Mouse (Mus musculus) cerebellum, postnatal 36 days (tissue): ENCODE data around the gene Igsf21.

Source experiments
- DNase-seq, 2 experiments: peaks; one replicate each; pipeline ENCODE4 v3.0.0; 2021 to 2022; ENCODE audit warnings: mixed read lengths in 2 of 2

Igsf21 gene

DNA sequence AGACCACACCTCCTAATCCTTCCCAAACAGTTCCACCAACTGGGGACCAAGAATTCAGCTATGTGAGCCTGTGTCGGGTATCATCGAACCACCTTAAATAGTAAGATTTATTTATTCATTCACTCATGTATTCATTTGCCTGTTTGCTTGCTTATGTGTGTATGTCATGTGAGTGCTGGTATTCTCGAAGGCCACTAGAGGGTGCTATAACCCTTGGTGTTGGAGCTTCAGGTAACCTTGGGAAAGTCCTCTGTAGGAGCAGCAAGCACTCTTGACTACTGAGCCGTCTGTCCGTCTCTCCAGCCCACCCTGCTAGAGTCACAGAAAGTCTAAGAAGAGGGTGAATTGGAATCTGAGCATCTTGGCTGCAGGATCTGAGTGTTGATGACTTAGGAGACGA lies 103.4 kb downstream of the Igsf21 start:
- no peak for DNase-seq

DNA sequence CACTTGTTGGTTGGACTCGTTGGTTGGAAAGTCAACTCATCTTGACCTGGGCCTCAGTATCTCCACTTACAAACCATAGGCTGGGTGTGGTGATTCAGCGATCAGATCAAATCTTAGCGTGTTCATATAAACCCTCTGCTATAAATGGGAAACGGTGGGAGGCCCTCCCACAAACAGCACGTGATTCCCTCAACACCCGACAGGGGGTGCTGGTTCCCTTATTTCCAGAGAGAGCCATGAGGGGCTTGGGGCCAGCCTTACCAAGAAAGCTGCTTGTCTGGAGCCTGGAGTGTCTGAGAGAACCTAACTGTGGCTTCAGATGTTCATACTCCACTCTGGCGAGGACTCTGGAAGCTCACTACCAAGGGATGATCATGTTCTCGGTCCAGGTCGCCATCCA lies 106.1 kb downstream of the Igsf21 start:
- peak in 1 of 2 experiments; percentile 50 for DNase-seq

DNA sequence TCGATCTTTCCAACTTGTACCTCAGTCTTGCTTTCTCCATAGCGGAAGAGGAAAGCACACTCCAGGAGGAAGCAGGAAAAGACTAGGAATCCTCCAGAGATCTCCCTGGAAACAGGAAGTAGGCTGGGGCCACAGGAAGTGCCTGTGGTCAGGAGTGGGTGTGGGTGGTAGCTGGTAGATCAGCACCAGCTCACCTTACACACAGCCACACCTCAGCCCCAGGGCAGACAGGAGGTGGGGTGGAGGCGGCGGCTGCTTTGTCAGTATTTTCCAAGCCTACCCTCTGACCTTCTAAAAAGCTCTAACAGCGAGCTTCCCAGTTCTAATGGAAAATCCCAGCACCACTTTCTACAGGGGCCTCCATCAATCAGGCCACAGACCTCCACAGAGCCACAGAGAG lies 107.7 kb downstream of the Igsf21 start:
- no peak for DNase-seq

DNA sequence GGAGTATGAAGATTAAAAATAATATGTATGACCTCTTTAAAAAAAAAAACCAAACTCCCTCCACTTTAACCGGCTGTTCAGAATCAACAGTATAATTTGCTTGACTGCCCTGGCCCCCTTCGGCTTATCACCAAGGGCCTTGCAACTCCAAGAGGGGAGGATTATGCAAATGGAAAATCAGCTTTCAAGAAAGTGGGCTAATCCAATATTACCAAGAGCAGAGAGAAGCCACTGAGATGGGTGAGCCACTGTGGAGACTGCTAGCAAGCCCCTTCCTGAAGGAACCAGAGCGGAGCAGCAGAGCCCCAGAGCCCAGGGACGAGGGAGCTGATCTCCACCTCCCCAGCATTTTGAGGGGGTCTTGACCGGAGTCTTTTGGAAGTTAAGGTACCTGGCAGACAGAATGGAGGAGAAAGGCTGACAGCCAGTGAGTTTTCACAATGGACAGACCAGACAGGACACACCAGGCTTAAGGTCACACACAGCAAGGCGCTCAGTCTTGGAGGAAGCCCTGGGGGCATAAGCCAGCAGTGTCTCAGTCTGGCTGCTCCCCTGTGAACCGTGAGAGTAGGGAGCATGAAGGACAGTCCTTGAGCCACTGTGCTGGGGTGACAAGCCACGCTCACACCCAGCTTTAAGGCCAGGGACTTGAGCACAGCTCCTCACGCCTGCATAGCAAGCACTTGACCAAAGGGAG lies 114.8 kb downstream of the Igsf21 start:
- DNase-seq, result no peak

DNA sequence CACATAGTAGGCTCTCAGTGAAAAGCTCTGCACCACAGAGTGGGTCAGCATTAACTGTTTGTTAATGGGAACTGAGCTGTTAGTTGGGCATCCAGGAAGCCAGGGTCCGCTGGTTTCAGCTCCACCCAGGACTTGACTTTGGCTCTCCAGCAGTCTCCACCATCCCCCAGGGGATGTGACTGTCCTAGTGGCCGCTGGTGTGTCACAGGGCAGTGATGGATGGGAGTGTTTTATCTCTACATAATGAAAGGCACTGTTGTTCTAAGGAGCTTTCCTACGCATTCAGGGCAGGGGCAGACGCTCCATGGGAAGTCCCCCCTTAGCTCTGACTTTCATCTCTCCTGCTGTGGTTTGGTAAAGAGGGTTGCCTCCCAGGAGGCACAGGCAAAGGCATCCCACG lies 115.4 kb downstream of the Igsf21 start:
- no peak for DNase-seq

DNA sequence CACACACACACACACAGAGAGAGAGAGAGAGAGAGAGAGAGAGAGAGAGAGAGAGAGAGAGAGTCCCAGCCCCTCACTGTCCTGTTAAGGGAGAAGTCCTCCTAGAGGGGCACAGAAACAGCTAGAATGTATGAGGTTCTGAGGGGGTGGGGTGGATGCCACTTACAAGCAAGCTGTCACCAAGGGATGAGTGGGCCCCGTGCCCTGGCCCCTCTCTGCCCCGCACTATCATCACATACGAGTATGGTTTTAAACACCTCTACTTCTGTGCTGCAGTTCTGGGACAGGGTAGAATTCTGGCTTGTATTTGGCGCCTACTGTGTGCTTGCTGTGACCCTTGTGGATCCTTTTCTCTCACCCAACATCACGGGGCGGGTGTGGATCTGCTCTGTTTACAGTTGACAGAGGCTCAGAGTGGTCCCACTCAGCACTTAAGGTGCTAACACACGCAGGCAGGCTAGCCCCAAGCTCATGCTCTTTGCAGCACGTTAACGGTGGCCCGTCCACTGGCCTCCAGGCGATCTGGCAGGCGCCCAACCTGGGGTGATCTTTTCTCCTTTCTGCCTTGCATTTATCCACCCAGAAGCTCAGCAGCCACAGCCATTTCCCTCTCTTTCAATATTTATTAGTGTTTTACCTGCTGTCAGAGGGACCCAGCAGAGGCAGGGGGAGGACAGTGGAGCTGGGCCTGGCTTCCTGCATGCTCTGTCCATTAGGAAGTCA lies 116.9 kb downstream of the Igsf21 start:
- DNase-seq, result peak; percentile 42 to 57

DNA sequence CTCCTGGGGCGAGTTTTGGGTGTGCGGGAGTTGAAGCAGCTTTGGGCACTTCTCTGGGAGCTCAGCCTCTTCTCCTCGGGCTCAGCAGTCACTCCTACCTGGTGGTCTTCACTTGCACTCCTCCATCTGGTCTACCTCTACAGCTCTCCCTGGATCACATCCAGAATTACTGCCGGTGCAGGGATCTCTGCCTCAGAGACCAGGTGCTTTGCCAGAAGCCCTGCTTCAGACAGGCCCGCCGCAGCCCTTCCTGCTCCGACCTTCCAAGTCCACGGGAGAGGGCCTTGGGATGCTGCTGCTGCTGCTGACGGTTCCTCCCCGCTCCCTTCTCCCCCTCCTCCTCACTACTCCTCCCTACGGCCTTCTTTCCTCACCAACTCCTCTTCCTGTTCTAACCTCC lies 118.5 kb downstream of the Igsf21 start:
- DNase-seq, result no peak

DNA sequence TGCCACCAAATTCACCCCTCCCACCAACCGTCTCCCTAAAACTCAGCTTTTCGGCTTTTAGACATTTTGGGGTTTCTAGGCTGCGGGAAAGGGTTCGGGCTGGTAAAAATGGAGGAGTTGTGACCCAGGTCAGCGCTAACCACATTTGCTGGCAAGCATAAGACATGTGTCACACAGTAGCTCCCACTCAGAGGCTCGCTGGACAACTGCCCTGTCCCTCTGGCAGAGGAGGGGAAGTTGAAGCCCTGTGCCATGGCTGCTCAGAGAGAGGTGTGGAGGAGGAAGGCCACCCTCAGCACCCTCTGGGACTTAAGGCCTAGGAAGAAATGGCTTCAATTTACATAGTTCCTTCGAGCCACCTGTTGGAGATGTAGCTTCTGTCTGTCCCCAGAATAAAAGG lies 120.8 kb downstream of the Igsf21 start:
- DNase-seq, result no peak

DNA sequence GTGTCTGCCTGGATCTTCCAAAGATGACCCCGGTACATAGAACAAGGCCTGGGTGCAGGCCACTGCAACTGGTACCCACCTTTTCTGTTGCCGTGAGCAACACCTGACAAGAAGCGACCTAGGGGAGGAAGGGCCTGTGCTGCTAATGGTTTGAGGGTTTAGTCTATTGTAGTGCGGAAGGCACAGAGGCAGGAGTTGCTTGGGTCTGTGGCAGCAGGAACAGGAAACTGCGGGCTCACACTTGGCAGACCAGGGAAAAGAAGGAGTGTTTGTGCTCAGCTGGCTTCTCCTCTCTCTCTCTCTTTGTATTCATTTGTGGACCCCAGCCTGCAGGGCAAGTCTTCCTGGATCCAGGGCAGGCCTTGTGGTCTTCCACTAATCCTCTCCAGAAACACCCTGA lies 124.0 kb downstream of the Igsf21 start:
- no peak for DNase-seq

DNA sequence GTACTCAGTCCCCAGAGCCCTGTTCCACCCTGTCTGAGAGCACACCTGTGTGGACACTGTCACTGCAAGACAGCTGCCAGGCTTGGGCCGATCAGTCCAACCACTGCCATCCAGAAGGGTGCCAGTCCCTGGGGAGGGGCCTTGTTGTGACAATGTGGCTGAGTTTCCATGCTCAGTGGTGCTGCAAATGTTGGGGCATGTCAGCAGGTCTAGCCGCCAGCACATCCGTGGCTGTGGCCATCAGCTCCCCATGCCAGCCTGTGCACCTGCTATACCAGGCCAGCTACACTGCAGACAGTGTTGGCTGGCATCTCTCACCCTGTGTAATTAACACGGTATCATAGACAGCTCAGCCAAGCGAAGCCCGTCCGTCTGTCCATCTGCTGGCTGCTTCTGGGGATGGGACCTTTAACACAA lies 129.3 kb downstream of the Igsf21 start:
- peak; percentile 61 to 69 for DNase-seq

DNA sequence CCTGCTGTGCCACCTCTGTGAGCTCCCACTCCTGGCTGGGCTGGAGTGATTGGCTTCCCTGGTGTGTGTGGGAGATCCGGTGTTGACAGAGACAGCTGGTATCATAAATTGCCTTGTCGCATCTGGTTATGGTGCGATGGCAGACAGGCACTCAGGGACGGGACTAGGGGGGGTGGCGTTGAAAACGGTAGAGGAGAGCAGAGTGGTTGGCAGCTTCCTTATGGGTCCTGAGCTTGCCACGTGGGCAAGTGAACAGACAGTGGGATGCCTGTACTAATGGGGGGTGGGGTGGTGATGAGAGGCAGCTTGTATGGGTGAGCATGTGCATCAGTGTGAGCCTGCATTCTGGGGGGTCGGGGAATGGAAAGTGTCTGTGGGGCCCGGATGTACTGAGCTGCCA lies 130.8 kb downstream of the Igsf21 start:
- no peak for DNase-seq

DNA sequence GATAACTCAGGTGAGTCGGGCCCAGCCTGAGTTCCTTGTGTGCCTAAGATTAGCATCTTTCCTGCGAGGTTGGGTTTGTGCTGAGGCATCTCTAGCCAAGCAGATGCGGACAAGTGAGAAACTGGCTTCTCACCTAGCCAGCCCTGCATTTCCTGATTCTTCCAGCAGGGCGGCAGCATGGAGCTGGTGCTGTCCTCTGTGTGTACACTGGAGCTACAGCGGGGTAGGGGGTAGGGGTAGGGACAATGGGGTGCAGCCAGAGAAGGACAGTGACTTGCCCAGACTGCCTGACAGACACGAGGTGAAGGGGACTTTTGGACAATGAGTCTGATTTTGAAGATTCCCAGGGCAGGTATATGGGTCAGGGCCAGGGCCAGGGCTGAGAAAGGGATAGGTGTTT lies 131.5 kb downstream of the Igsf21 start:
- DNase-seq, result no peak

DNA sequence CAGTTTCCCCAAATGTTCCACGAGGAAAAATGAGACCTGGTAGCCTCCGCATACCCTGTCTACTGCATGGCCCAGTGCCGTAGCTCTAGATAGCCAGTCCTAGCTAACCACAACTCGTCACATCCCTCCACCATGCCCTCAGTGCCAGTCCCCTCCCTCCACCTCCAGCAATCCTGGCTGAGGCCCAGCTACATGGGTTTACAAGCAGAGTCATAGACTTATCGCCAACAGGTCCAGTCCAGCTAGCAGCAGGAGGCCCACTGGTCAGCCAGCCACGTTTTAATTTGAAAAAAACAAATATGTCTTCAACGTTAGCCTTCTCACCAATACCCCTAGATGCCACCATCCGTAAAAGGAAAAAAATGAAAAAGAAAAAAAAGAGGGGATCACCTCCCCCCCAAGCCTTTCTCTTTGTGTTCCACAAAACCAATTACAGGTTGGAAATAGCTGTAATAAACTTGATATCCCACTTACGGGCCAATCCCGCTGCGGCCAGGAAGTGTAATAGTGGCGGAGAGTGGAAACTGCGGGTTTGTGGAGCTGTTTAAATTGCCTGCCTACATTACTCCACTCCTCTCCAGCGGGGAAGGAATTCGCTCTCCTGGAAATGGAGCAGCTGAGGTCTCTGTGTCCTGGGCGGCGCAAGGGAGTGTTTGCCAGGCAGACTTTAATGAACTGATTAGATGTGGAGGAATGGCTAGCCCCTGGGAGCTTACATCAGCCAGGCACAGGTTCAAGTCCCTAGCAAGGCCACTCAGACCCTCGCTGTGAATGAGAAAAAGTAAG lies 132.7 kb downstream of the Igsf21 start:
- peak; percentile 47 to 56 for DNase-seq

DNA sequence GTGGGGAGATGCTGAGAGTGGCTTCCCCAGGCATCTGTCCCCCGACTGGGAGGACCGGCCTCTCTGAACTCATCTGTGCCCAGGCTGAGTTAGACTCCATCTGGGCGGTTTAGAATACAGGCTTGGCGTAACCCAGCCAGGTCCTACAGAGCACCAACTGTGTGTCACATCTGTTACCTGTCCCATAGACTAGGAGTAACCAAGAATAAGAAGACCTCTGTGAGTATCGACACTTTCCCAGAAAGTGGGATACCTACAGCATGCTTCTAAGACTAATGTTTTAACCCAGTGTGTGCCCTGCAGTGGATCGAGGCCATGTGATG lies 137.0 kb downstream of the Igsf21 start:
- no peak for DNase-seq

DNA sequence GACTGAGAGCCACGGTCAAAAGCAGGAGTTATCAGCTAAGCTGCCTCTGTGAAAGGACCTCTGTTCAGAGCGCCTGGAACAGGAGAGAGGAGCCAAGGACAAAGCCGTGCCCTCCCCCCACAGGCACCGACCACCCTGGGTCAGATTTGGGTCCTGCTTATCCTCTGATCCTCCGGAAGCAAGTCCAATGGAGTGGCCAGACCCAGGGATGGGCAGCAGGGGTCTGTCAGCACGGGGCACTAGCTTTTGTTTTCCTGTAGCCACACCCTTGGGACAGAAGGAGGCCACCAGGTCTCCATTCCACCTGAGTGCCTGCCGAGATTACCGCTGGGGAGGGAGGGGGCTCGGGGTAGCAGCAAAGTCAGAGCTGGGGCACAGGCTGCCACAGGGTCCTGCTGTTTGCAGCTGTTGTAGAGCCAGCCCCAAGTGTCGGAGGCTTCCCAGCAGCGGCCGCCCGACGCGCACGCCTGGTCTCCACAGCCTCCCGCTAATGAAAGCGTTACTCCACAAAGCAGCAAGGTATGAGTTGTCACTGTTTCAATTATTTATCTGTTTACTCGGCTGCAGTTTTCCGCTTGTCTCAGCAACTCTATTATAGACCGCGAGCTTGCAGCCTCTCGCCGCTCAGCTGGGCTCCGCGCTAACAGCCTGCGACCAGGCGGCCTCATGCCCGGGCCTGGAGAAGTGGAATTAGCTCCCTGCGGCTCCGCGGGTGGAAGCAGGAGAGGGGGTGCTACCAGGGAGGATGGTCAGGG lies 137.5 kb downstream of the Igsf21 start:
- DNase-seq, result peak; percentile 48 to 52

DNA sequence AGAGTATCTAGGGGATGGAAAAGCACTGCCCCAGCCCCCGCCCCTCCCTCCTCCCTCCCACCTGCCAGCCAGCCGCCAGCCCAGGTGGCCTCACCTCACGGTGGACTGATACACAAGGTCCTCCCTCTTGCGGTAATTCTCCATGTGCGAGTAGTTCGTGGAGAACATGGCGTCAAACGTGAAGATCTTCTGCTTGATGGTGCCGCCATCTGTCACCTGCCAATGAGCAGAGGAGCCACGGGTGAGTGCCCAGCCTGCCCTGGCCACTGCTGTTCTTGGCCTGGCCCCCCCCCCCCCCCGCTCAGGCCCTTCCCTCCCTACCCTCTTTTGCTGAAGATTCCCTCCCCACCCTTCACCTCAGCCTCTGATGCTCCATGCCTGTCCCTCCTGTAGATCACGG lies 139.4 kb downstream of the Igsf21 start:
- DNase-seq, result no peak

DNA sequence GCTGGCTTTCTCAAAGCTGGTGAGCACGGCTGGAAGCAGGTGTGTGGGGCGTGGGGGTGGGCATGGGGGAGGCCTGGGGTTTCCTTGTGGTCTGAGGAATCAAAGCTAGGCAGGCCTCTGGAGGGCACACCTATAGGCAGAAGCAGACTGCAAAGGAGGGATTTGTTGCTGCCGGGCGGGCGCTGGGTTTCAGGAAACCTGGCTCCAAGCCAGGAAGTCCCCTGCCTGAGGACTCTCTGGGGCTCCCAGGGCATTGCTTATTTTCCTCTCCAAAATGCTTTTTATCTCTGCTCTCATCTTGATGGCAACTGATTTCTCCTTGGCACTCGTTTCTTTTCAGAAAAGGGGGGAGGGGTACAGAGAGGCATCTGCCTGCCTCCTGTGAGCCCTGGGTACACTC lies 141.8 kb downstream of the Igsf21 start:
- no peak for DNase-seq

DNA sequence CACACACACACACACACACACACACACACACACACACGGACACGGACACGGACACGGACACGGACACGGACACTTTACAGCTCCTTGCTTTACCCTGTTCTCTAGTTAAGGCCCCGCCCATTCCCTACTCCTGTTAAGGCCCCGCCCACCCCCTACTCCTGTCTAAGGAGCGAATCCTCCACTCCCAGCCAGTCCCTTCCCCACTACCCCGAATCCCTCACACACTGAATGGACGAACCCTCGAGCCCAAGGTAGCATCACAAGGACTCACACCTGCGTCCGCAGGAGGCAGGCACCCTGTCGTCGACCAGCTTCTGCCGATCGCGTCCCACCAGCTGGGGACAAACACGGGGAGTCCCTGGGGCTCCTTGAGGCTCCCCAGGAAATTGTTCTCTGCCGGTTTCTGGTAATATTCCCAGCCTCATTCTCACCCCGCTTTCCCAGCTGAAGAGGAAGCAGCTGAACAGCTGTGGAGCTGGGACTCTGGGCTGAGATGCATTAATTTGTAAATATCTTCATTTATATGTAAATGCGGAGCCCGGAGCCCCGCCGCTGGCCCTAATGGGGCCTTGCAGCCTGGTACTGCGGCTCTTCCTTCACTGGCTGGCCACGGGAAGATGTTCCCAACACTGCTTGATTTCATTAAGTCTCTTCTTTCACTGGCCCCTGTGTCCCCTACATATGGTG lies 143.1 kb downstream of the Igsf21 start:
- no peak for DNase-seq

DNA sequence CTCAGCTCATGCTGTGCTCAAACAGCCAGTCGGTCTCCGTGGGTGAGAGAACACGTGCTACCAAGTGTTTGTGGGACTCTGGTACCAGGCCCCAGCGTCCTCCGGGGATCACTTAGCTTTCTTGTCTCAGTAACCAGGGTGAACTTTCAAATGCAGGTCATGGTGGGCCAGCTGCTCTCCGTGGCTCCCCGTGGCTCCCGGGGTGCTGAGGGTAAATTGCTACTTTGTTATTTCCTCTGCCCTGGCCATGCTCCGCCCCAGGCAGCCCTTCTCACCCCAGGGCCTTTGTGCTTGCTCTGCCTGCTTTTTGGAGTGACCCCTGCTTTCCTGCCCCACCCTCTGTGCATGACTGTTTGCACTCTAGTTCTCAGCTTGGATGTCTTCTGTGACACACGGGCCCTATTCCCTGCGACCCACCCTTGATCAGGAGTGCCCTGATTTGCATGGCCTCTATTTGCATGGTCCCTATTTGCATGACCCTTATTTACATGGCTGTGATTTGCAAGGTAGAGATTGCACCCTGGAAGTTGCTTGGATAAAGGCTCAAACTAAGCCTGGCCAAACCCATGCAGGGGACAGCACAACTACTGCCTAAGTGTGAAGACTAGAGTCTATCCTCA lies 143.9 kb downstream of the Igsf21 start:
- no peak for DNase-seq

DNA sequence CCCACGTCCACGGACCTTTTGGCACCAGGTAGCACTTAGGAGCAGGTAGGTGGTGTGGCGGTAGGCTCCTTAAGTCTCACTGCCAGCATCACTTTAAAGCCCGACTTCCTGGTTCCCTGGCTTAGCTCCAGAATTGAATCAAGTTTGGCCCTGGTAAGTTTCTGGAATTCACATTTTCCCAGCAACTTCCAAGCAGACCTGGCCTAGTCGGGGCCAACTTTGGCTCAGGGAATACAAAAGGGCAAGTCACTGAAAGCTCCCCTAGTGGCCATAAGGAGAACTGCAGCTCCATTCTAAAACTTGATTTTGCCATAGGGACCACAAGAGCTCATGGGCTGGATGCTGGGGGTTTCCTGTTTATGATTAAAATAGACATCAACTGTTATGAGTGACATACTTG lies 145.5 kb downstream of the Igsf21 start:
- DNase-seq, result peak in 1 of 2 experiments; percentile 44

DNA sequence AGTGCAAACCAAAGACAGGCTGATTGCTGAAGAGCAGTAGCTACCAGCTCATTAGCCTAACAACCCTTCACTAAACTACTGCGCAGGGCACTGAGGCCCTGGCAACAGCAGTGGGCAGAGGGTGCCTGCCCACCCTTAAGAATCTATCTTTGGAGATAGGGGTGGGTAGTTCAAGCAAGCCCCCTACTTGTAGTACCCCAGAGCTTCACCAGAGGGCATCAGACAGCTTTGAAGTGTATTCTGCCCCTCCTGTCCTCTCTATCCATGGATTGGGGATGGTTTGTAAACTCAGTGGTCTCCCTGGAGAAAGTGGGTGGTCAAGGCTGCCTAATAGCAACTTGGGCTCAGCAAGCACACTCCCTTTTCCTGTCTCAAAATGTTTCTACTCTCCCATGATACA lies 146.4 kb downstream of the Igsf21 start:
- peak; percentile 46 to 56 for DNase-seq

DNA sequence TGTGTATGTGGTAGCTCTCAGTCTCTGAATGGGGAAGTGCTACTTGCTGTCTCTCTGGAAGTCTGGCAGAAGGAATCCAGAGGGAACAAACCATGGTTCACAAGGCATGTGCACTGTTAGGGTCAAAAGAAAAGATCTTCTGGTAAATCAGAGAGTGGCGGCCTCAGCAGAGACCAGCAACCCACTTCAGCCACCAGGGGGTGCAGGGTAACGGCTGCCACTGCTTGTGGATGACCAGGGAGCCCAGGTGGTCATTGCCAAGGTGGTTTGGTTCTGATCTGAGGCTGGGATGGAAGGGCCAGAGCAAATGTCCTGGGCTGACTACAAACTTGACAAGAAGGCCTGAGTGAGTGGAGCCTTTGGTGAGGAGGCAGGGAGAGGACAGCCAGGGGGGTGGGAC lies 150.3 kb downstream of the Igsf21 start:
- peak in 1 of 2 experiments; percentile 47 for DNase-seq
